Mouse (Mus musculus) small intestine, adult 2 months (tissue): Measurements from ENCODE around the gene Hipk3. TPM values are rescaled to one million over a fixed set of nuclear protein-coding genes. Genes with fewer than 3 reads are reported as not detected.
A peak's percentile ranks its signal among the peaks of the same experiment; 100 is the strongest.

Experiments used
- H3K27ac ChIP-seq: fragments of 200-500 bp; 2 replicates; pipeline ENCODE4 v1.5.1; 2012; ENCODE audit warnings: low read depth, low read length, control low read depth, inconsistent platforms; ENCODE audit not compliant: insufficient read depth
- H3K27me3 ChIP-seq: fragments of 200-500 bp; 2 replicates; pipeline ENCODE4 v1.6.1; 2012; ENCODE audit warnings: mild to moderate bottlenecking, moderate library complexity, low read length, inconsistent platforms; ENCODE audit not compliant: control insufficient read depth, insufficient read depth
- H3K36me3 ChIP-seq: fragments of 200-500 bp; 2 replicates; pipeline ENCODE4 v1.6.1; 2012; ENCODE audit warnings: mild to moderate bottlenecking, low read length, control low read depth, inconsistent platforms; ENCODE audit not compliant: control insufficient read depth, insufficient read depth
- H3K4me1 ChIP-seq: fragments of 200-500 bp; 2 replicates; pipeline ENCODE4 v1.6.1; 2012; ENCODE audit warnings: low read length, inconsistent platforms, mixed read lengths; ENCODE audit not compliant: control insufficient read depth, insufficient read depth, insufficient read length
- H3K4me3 ChIP-seq: fragments of 200-500 bp; 2 replicates; pipeline ENCODE4 v1.5.1; 2012; ENCODE audit warnings: low read depth, mild to moderate bottlenecking, control low read depth, inconsistent platforms, low read length, moderate library complexity
- CTCF ChIP-seq: fragments of 200-500 bp; IDR thresholded peaks from 2 replicates; pipeline ENCODE4 v1.5.1; 2012; ENCODE audit warnings: low read depth, mild to moderate bottlenecking, control low read depth, inconsistent platforms, low read length, moderate library complexity, mixed read lengths; ENCODE audit not compliant: insufficient replicate concordance, insufficient read length; ENCODE audit errors: extremely low read depth
- POLR2A ChIP-seq: fragments of 200-500 bp; IDR thresholded peaks from 2 replicates; pipeline ENCODE4 v1.6.1; 2012; ENCODE audit warnings: low read depth, mild to moderate bottlenecking, control low read depth, inconsistent platforms, low read length, moderate library complexity
- WGBS: fragments of 180-500 bp; shearing (Covaris S2); methylation state at CpG from one replicate; pipeline ENCODE4 v1.1.7; 2018; 5-methylcytosine and 5-hydroxymethylcytosine counted together
- polyA plus RNA-seq: library from polyadenylated mRNA; depleted of rRNA; stranded (reverse); fragments of >200 nt; gene quantifications from 2 replicates; pipeline ENCODE4 v1.2.3, GENCODE M21; 2012

The Hipk3 gene
- polyA plus RNA-seq, 1 experiment: 9.8 TPM

DNA sequence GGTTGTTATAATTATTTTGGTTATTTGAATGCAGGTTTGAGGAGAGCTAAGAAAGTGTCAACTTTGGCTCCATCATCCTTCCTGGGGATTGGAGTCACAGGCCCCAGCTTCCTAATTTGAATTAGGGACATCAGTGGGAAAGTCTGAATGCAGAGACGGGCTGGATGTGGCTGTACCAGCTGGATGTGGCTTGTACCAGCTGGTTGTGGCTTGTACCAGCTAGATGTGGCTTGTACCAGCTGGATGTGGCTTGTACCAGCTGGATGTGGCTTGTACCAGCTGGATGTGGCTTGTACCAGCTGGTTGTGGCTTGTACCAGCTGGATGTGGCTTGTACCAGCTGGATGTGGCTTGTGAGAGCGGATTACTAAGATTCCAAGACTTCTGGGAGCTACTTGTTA is 74.8 kb downstream of the Hipk3 start:
- Histone ChIP-seq H3K27me3 (no peaks in the 10 kb centered on the region), H3K36me3 (no peaks in the 10 kb centered on the region), H3K4me3 (no peak overlapping the region), H3K27ac (no peak overlapping the region), H3K4me1 (no peaks in the 10 kb centered on the region)
- no peak for TF ChIP-seq POLR2A
- TF ChIP-seq CTCF: no peak
- 77% methylated on average over 2 of the region's 2 CpGs for WGBS

DNA sequence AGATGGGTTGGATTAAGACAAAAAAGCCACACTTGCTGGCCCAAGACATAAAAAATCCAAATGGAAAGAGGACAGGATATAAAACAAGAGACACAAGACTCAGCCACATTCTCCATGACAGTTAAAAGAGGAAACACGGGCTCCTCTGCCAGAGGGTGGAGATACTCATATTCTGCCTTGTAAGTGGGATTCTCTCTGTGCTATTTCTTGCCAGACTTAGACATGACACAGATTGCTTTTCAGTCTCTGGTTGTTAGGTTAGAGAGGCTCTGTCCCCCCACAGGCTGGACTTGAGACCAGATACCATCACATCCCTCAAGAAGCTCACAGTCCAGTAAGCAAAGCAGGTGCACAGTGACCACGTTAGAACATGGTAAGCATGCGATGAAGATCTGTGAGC is 81.2 kb downstream of the Hipk3 start:
- no peak for TF ChIP-seq CTCF
- no peak for TF ChIP-seq POLR2A
- H3K4me1 ChIP-seq: no peaks in the 10 kb centered on the region; the same call in 1 of the 2 replicates
- WGBS: 76% methylated on average over 3 of the region's 3 CpGs

DNA sequence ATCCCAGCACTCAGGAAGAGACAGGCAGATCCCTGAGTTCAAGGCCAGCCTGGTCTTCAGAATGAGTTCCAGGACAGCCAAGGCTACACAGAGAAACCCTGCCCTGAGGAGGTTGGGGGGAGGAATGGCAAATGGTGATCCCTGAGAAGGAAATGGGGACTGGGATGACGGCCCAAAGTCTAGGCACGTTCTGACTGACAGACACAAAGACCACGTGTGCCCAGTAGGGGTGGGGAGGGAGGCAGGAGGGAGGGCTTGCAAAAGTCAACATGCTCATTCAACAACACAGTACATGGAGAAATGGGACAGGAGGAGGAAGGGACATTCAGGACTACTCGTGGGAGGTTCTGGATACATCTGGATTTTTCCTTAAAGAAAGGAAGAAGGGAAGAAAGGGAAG is 81.8 kb downstream of the Hipk3 start:
- Histone ChIP-seq H3K27me3 (peaks cover 22% of the 10 kb centered on the region), H3K36me3 (no peaks in the 10 kb centered on the region), H3K4me3 (no peak overlapping the region), H3K4me1 (no peaks in the 10 kb centered on the region; the same call in 1 of the 2 replicates), H3K27ac (no peak overlapping the region)
- WGBS: 26% methylated on average over 4 of the region's 4 CpGs
- TF ChIP-seq POLR2A (no peak), CTCF (no peak)

More for the DNA sequence above, 81.2 kb downstream of the Hipk3 start:
- H3K4me3 ChIP-seq: no peak overlapping the region
- H3K27ac ChIP-seq: no peak overlapping the region
- peaks cover 22% of the 10 kb centered on the region for H3K27me3 ChIP-seq
- no peaks in the 10 kb centered on the region for H3K36me3 ChIP-seq

DNA sequence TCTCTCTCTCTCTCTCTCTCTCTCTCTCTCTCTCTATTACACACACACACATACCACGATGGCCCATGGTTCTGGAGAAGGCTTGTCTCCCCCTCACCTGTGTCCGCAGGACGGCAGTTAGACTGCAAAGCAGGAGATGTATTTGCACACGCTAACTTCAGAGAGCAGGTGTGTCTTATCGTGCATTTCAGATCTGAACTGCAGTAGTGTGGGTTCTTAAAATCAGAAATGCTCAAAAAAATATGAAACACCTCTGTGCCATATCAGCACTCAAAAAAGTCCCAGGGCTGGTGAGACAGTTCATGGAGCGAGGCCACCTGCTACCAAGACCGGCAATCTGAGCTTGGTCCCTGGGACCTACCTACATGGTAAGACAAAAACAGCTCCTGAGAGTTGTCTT is 82.4 kb downstream of the Hipk3 start:
- peaks cover 22% of the 10 kb centered on the region for H3K27me3 ChIP-seq
- 72% methylated on average over 7 of the region's 7 CpGs for WGBS
- no peak overlapping the region for H3K4me3 ChIP-seq
- no peaks in the 10 kb centered on the region for H3K36me3 ChIP-seq
- TF ChIP-seq CTCF: no peak
- no peak for TF ChIP-seq POLR2A
- no peak overlapping the region for H3K27ac ChIP-seq
- no peaks in the 10 kb centered on the region; the same call in 1 of the 2 replicates for H3K4me1 ChIP-seq

DNA sequence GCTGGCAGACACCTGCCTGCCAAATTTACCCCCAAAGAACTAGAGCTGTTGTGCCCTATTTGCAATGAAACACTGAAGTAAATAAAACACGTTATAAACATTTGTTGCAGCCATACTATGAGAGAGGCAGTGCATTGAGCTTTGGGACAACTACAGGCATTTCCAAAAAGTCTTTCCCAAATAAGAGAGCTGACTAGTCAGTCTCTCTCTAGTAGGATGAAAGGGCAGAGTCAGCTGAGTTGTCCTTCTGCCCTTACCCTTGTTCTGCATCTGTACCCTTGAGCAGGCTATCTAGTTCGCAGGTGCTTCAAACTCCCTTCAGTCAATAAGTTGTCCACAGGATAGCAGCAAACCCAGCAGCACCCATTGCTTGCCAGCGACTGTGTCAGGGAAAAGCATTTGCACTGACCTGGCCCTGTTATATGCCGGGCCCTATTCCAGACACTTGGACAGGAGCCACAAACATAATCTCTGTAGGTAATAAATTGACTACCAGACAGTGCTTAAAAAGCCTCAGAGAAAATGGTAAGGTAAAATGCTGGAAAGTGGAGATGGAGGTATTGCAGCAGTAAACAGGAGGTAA is 83.2 kb downstream of the Hipk3 start, which contains the start of gene D430041D05Rik:
D430041D05Rik (minus strand) TSS at position 51 of the 583 bp plus-strand sequence.
- WGBS: 22% methylated on average over 4 of the region's 4 CpGs
- Histone ChIP-seq H3K36me3 (no peaks in the 10 kb centered on the region), H3K27ac (no peak within 1 kb of the TSS), H3K4me1 (no peaks in the 10 kb centered on the region; the same call in 1 of the 2 replicates), H3K27me3 (peaks cover 22% of the 10 kb centered on the region), H3K4me3 (peak within 1 kb of the TSS; percentile 49)
- no peak for TF ChIP-seq CTCF
- TF ChIP-seq POLR2A: no peak

DNA sequence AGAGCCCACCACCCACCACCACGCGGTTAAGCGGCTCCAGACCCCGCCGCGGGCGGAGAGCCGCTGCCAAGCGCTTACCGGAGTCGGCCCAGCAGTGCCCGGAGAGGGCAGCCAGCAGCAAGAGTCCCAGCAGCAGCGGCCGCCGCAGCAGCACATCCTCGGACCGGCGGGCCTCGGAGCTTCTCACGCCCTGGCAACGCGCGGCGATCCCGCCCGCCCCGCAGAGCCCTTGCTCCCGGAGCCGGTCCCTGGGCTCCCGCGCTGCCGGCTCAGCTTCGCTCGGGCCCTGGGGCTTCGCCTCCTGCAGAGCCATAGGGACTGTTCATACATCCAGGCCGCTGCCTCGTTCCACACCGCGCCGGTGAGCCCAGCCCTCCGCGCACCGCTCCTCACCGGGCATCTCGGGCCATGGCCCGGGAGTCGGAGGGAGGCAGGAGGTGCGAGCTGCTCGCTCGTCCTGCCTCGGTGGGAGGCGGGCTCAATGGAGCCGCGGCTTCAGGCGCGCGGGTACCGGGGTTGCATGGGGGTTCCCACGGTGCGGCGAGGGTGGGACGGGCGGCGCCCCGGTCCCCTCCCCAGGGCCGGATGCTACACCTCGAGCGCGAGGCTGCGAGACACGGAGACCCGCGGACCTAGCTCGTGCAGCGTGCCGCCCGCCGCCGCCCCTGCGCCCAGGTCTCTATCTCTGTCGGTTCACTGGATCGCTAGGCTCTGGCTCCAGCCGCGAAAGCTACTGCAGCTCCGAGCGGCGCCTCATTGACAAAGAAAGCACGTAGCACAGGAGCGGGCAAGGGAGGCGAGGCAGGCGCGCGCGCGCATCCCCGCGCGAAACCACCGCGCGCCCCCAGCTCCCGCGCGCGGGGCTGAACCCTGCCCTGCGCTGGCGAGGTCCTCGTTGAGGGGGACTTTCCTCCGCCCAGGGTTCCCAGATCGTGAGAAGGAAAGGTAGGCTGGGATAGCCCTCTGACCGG is 84.1 kb downstream of the Hipk3 start:
- Histone ChIP-seq H3K36me3 (no peaks in the 10 kb centered on the region), H3K27me3 (peaks cover 22% of the 10 kb centered on the region), H3K27ac (no peak overlapping the region), H3K4me1 (no peaks in the 10 kb centered on the region; the same call in 1 of the 2 replicates), H3K4me3 (peak overlapping the region; percentile 49)
- WGBS: 1% methylated on average over 111 of the region's 111 CpGs
- TF ChIP-seq CTCF (no peak), POLR2A (no peak)

DNA sequence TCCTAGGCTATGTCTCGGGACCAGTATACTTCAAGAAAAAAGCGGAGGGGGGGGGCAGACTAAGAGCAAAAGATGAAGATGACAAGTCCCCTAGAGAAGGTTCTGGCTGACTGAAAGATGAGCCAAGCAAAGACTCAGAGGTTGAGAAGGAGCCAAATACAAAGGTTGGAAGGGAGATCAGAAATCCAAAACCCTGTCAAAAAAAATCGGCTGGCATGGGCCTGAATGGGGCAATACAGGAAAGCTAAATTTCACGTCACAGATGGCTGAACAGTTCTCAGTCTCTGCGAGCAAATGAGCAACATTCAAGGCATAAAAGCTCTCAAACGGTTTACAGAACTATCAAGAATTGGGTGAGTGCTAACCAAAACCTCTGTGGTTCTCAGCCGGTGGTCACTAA is 85.9 kb downstream of the Hipk3 start:
- H3K4me3 ChIP-seq: no peak overlapping the region
- 78% methylated on average over 7 of the region's 7 CpGs for WGBS
- H3K36me3 ChIP-seq: no peaks in the 10 kb centered on the region
- TF ChIP-seq CTCF (no peak), POLR2A (no peak)
- no peaks in the 10 kb centered on the region; the same call in 1 of the 2 replicates for H3K4me1 ChIP-seq
- H3K27me3 ChIP-seq: peaks cover 22% of the 10 kb centered on the region
- no peak overlapping the region for H3K27ac ChIP-seq
